Mouse (Mus musculus): ENCODE results near the gene R3hcc1l.

R3hcc1l gene

GRCm38 (mm10) chr19:42600591-42600990 lies 82.0 kb downstream of the R3hcc1l start:
- no peak for DNase-seq (ENCODE audit: low read depth, low spot score)

GRCm38 (mm10) chr19:42601445-42601844 lies 82.9 kb downstream of the R3hcc1l start:
- DNase-seq (ENCODE audit: low read depth, low spot score): no peak

- DNase-seq (ENCODE audit: low read depth, low spot score): no peak
These were observed 83.5 kb downstream of the R3hcc1l start for GRCm38 (mm10) chr19:42602041-42602440.

DNA sequence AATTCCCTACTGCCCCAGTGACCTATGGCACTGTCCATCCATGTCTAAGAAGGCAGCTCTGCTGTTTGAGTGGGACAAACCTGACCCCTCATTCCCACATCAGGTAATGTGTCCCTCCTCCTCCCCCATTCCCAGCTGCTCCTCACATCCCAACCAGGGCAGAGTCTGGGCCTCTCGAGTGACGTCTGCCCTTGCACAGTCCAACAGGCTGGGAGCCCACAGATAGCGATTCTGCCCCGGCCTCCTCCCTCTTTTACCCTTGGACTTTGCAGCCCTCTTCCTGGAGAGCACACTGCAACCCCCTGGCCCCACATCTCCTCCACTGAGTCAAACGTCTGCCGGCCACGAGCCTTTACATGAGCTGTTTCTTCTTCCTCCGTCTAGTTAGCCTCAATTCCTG lies 84.0 kb downstream of the R3hcc1l start:
- no peak for DNase-seq (ENCODE audit: low read depth, low spot score)

DNA sequence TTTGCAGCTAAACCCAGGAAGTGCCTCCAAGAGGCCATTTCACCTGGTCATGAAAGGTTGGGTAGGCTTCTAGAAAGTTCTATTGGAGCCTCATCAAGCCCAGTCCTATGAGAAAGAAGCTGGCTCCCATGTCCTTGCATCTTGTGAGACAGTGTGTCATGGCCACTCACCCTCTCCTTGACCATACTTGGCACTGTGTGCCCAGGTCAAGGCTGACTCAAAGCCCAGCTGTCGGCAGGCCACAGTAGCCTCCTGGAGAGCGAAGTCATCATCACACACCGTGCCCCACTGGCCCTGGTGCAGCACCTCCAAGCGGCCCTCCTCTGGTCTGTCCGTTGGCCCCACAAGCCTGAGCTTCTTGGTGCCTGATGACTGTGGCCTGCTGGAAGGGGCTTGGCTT lies 89.5 kb downstream of the R3hcc1l start:
- no peak for DNase-seq (ENCODE audit: low read depth, low spot score)

GRCm38 (mm10) chr19:42609716-42610115 lies 91.2 kb downstream of the R3hcc1l start:
- DNase-seq (ENCODE audit: low read depth, low spot score): no peak

DNA sequence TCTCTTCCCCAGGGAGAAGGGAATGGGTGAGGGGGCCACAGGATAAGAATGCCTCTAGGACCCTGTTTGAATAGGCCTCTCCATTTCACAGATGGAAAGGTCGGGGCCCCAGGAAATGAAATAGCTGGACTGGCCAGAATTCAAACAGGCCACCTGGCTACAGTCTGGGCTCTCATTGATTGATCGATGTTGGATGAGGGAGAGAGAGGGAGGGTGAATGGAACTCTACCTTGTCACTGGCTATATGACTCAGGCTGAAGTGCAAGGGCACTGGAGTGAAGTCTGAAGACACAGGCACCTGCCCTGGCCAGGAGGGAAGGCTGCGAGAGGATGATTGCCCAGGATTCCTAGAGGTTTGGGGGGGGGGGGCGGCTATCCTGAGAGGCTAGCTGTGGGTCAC lies 93.2 kb downstream of the R3hcc1l start:
- no peak for DNase-seq (ENCODE audit: low read depth, low spot score)

GRCm38 (mm10) chr19:42612654-42613053 lies 94.1 kb downstream of the R3hcc1l start, which contains the start of gene Loxl4:
TSS of gene Loxl4 (minus strand) at chr19:42612813.
- DNase-seq (ENCODE audit: low read depth, low spot score): no peak

- DNase-seq (ENCODE audit: low read depth, low spot score): no peak
These were observed 94.6 kb downstream of the R3hcc1l start for GRCm38 (mm10) chr19:42613116-42613515.

DNA sequence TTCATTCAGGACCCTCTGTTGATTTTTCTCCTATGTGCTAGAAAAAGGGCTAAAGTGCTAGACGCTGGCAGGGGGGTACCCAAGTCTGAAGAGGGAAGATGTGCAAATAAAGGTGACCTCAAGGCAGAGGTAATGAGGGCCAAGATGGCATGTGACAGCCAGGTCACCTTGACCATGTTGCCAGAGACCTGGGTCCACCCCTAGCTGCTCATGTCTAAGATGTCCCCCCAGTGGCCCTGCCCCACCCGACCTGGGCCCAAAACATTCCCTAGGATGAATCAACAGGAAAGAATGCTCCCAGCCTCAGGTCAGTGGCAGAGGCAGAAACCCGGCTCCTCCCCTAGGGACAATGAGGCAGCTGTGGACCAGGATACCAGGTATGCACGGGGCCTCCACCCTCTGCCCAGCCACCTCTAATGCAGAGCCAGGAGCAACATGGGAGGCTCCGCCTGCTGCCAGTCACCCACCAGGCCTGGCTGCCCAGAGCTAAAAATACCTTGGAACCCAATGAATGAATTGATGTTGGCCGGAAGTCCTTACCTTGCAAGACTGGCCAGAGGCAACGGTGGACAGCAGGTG lies 95.2 kb downstream of the R3hcc1l start:
- DNase-seq (ENCODE audit: low read depth, low spot score): no peak

GRCm38 (mm10) chr19:42628068-42628467 lies 109.5 kb downstream of the R3hcc1l start:
- DNase-seq (ENCODE audit: low read depth, low spot score): no peak

DNA sequence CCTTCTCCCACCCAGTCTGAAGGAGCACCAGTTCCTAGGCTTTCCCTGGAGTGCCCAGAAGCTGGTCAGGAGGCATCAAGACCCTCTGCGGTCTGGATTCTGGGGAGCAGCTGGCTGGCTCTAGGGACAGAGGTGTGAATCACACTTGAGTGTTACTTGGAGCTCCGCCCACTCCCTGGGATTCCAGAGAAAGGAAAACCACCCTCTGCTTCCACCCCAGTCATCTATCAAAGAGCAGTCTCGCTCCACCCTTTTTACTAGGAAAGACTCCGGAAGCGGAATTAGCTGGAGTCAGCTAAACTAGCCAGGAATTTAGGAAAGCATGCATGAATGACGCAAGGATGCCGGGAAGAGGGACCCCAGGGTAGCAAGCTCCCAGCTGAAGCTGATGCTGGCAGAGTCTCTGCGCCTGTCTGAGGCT lies 113.0 kb downstream of the R3hcc1l start:
- DNase-seq (ENCODE audit: low read depth, low spot score): no peak

GRCm38 (mm10) chr19:42632301-42632700 lies 113.7 kb downstream of the R3hcc1l start:
- DNase-seq (ENCODE audit: low read depth, low spot score): no peak

- DNase-seq (ENCODE audit: low read depth, low spot score): no peak
These were observed 115.1 kb downstream of the R3hcc1l start for GRCm38 (mm10) chr19:42633650-42634049.

DNA sequence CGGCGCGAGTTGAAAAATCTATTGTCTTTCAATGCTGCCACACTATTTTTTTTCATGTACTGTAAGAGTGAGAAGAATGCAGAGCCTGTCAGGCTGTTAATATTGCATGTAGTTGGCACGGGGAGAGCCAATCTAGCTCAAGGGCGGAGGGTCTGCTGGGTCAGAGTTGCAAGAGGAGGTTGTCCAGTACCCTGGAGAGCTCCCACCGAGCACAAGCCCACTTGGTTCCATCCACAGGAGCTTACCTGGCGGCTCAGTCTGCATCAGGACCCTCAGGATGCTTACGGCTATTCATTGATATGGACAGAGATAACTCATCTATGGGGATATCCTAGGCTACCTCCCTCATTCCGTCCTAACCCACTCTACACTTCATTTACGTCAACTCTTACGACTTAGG lies 118.1 kb downstream of the R3hcc1l start:
- peak; percentile 47 for DNase-seq (ENCODE audit: low read depth, low spot score)

DNA sequence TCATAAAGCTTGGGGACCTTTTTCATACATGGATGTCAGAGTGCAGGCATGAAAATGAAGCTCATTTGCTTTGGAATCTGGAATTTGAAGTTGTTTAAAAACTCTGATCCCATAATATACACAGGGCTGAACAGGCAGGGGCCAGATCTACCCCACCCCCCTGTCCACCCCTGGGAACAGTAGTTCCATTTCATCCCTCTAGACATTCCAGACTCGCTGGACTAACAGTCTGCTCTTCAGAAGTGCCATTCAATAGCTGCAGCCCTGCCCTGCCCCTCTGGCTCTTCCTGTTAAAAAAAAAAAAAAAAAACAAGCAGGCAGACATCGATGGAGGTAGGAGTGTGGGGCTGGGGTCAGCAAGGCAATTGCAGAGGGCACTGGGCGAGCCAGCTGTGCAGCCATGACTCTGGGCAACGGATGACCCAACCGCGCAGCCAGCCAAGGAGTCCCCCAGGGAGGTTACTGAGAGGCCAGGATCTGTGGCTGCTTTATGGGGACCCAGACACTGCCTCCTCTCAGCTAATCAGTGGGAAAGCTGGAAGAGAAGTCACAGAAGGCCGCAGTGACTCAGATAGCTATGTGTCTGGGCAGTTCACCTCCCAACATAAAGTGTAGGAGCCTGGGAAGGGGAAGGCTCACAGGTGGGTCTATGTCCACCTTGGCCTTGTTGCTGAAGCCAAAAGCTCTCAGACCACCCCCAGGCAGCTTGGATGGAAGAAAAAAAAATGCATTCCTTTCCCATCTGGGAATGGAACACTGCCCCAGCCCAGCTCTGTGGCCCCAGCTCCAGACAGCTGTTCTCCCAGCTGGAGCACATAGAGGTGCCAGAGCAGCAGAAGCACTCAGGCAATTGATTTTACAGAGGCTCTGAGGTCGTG lies 120.3 kb downstream of the R3hcc1l start:
- no peak for DNase-seq (ENCODE audit: low read depth, low spot score)

GRCm38 (mm10) chr19:42639544-42639943 lies 121.0 kb downstream of the R3hcc1l start:
- DNase-seq (ENCODE audit: low read depth, low spot score): no peak

DNA sequence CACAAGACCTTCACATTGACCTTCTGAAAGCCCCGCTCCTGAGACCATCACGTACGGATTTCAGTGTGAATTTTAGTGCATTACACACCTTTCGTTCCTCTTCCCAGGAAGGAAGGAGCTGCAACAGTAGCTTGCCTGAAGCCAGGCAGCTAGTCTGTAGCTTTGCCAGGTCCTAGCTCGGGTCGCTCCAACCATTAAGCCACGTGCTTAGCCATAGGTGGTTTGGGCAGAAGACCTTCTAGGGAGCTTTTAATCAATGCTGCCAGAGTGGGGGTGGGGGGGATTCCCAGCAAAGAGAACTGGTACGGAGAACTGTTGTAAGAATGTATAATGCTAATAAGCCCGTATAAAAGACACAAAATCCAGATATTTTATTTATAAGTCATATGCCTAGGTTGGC lies 121.7 kb downstream of the R3hcc1l start:
- DNase-seq (ENCODE audit: low read depth, low spot score): no peak
